Mouse (Mus musculus): ENCODE results near the gene Ccdc81. TPM values are rescaled to one million over a fixed set of nuclear protein-coding genes. Genes with fewer than 3 reads are reported as not detected.

The Ccdc81 gene
- total RNA-seq, 1 experiment, result 0.13 TPM

GRCm38 (mm10) chr7:89913432-89914158 is 10.2 kb upstream of the Ccdc81 start:
- Histone ChIP-seq H3K9ac (ENCODE audit: insufficient read depth, low read depth, low read length, poor library complexity, severe bottlenecking) (no peak overlapping the region), H3K4me3 (ENCODE audit: insufficient read depth in 1 of 2, low read depth in 1 of 2, low read length in 2 of 2, poor library complexity in 1 of 2, severe bottlenecking in 1 of 2) (no peak overlapping the region), H3K4me1 (ENCODE audit: control insufficient read depth in 2 of 2, insufficient read depth in 2 of 2, low read length in 2 of 2, poor library complexity in 1 of 2) (no peaks in the 10 kb centered on the region), H3K27ac (ENCODE audit: insufficient read depth, low read depth, low read length, poor library complexity, severe bottlenecking) (no peak overlapping the region), H3K36me3 (ENCODE audit: control insufficient read depth, insufficient read depth, low read length, poor library complexity, severe bottlenecking) (peaks cover 2% of the 10 kb centered on the region), H3K9me3 (ENCODE audit: control insufficient read depth, insufficient read depth, low read depth, low read length) (no peaks in the 10 kb centered on the region)
- in situ Hi-C loops (cut with MboI; ENCODE audit: low sequenced_read_pairs in 2 of 2, unreplicated experiment in 2 of 2), result no loop called here
- TF ChIP-seq MAFK (IDR thresholded peaks at IDR 0.05; ENCODE audit: insufficient read depth, low read depth, low read length) (no peak), ZNF384 (IDR thresholded peaks at IDR 0.05; ENCODE audit: low read depth, low read length) (no peak), ZC3H11A (IDR thresholded peaks at IDR 0.05; ENCODE audit: borderline replicate concordance, low read depth, low read length) (no peak), HCFC1 (IDR thresholded peaks at IDR 0.05; ENCODE audit: borderline replicate concordance, insufficient read depth, low read length) (no peak), CHD2 (IDR thresholded peaks at IDR 0.05; ENCODE audit: low read depth, low read length) (no peak)
- DNase-seq (ENCODE audit: low read depth, low spot score), result no peak

- in situ Hi-C loops (cut with MboI; ENCODE audit: low sequenced_read_pairs in 2 of 2, unreplicated experiment in 2 of 2), result no loop called here
- no peak overlapping the region for H3K9ac ChIP-seq (ENCODE audit: insufficient read depth, low read depth, low read length, poor library complexity, severe bottlenecking)
- no peaks in the 10 kb centered on the region; the same call in 1 of the 2 replicates for H3K36me3 ChIP-seq (ENCODE audit: control insufficient read depth, insufficient read depth, low read length, poor library complexity, severe bottlenecking)
- TF ChIP-seq HCFC1 (IDR thresholded peaks at IDR 0.05; ENCODE audit: borderline replicate concordance, insufficient read depth, low read length) (no peak), MAFK (IDR thresholded peaks at IDR 0.05; ENCODE audit: insufficient read depth, low read depth, low read length) (no peak), ZC3H11A (IDR thresholded peaks at IDR 0.05; ENCODE audit: borderline replicate concordance, low read depth, low read length) (no peak), CHD2 (IDR thresholded peaks at IDR 0.05; ENCODE audit: low read depth, low read length) (no peak), ZNF384 (IDR thresholded peaks at IDR 0.05; ENCODE audit: low read depth, low read length) (no peak)
- peaks cover 0 to 2% of the 10 kb centered on the region in 2 experiments; a peak in 1 of 4 replicates for H3K4me1 ChIP-seq (ENCODE audit: control insufficient read depth in 2 of 2, insufficient read depth in 2 of 2, low read length in 2 of 2, poor library complexity in 1 of 2)
- no peaks in the 10 kb centered on the region for H3K9me3 ChIP-seq (ENCODE audit: control insufficient read depth, insufficient read depth, low read depth, low read length)
- no peak for DNase-seq (ENCODE audit: low read depth, low spot score)
- no peak overlapping the region for H3K4me3 ChIP-seq (ENCODE audit: insufficient read depth in 1 of 2, low read depth in 1 of 2, low read length in 2 of 2, poor library complexity in 1 of 2, severe bottlenecking in 1 of 2)
- no peak overlapping the region for H3K27ac ChIP-seq (ENCODE audit: insufficient read depth, low read depth, low read length, poor library complexity, severe bottlenecking)
Observed at GRCm38 (mm10) chr7:89912356-89912755, 8.9 kb upstream of the Ccdc81 start.

DNA sequence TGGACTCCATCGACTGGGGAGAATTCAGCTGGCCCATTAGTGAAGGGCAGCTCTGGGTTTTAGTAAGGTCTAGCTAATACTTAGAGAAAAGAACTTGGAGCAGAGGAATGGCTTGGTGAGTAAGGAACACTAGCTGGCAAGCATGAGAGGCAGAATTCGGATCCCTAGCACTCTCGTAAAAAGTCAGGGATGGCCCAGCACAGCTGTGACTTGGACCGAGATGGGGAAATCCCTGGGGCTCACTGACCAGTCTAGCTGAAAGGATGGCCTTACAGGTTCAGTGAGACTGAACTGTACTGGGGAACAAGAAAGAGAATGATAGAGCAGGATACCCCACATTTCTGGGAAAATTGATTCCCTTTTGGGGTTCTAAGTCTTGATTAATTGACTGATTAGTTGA is 6.3 kb upstream of the Ccdc81 start:
- no peak for TF ChIP-seq HCFC1 (IDR thresholded peaks at IDR 0.05; ENCODE audit: borderline replicate concordance, insufficient read depth, low read length)
- TF ChIP-seq ZC3H11A (IDR thresholded peaks at IDR 0.05; ENCODE audit: borderline replicate concordance, low read depth, low read length), result no peak
- no peak for TF ChIP-seq ZNF384 (IDR thresholded peaks at IDR 0.05; ENCODE audit: low read depth, low read length)
- no peak for TF ChIP-seq CHD2 (IDR thresholded peaks at IDR 0.05; ENCODE audit: low read depth, low read length)
- no peak for TF ChIP-seq MAFK (IDR thresholded peaks at IDR 0.05; ENCODE audit: insufficient read depth, low read depth, low read length)
- no peak overlapping the region for H3K27ac ChIP-seq (ENCODE audit: insufficient read depth, low read depth, low read length, poor library complexity, severe bottlenecking)
- no peak overlapping the region for H3K9ac ChIP-seq (ENCODE audit: insufficient read depth, low read depth, low read length, poor library complexity, severe bottlenecking)
- no peak for DNase-seq (ENCODE audit: low read depth, low spot score)
- H3K4me1 ChIP-seq (ENCODE audit: control insufficient read depth in 2 of 2, insufficient read depth in 2 of 2, low read length in 2 of 2, poor library complexity in 1 of 2), result peaks cover 2 to 4% of the 10 kb centered on the region in 2 experiments; a peak in 1 of 4 replicates
- no peaks in the 10 kb centered on the region; the same call in 1 of the 2 replicates for H3K36me3 ChIP-seq (ENCODE audit: control insufficient read depth, insufficient read depth, low read length, poor library complexity, severe bottlenecking)
- no peak overlapping the region for H3K4me3 ChIP-seq (ENCODE audit: insufficient read depth in 1 of 2, low read depth in 1 of 2, low read length in 2 of 2, poor library complexity in 1 of 2, severe bottlenecking in 1 of 2)
- no peaks in the 10 kb centered on the region for H3K9me3 ChIP-seq (ENCODE audit: control insufficient read depth, insufficient read depth, low read depth, low read length)
- in situ Hi-C loops (cut with MboI; ENCODE audit: low sequenced_read_pairs in 2 of 2, unreplicated experiment in 2 of 2), result no loop called here

DNA sequence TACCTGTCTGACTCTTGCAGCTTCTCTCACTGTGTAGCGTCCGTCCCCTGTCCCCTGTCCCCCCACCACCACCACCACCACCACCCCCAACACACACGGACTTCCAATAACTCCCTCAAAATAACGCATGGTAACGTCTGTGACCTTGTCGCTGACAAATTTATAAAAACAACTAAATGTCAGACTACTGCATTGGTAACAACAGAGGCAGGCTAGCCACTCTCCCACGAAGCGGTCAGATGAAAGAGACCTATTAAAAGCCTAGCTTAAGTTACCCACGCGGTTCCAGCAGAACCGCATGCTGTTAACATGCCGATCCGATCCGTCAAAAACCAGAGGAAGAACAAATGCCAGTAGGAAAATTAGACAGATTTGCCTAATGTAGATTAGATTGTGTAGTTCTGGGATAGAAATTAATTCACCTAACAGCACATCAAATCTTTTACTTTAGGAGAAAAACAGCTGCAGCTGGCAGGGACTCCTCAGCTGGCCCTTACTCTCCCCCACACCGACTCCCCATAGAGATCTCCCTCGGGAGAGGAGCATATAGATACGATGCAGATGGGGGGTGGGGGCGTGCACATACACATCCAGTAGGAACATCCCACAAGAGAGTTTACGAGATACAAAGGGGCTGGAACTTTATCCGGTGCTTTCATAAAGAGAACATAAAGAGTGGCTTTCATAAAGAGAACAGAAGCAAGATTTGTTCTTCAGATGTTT is 5.6 kb upstream of the Ccdc81 start:
- H3K27ac ChIP-seq (ENCODE audit: insufficient read depth, low read depth, low read length, poor library complexity, severe bottlenecking), result no peak overlapping the region
- H3K9ac ChIP-seq (ENCODE audit: insufficient read depth, low read depth, low read length, poor library complexity, severe bottlenecking), result no peak overlapping the region
- no peaks in the 10 kb centered on the region for H3K9me3 ChIP-seq (ENCODE audit: control insufficient read depth, insufficient read depth, low read depth, low read length)
- H3K4me1 ChIP-seq (ENCODE audit: control insufficient read depth in 2 of 2, insufficient read depth in 2 of 2, low read length in 2 of 2, poor library complexity in 1 of 2), result peaks cover 2 to 6% of the 10 kb centered on the region in 2 experiments; a peak in 1 of 4 replicates
- in situ Hi-C loops (cut with MboI; ENCODE audit: low sequenced_read_pairs in 2 of 2, unreplicated experiment in 2 of 2), result no loop called here
- no peaks in the 10 kb centered on the region for H3K36me3 ChIP-seq (ENCODE audit: control insufficient read depth, insufficient read depth, low read length, poor library complexity, severe bottlenecking)
- no peak for DNase-seq (ENCODE audit: low read depth, low spot score)
- H3K4me3 ChIP-seq (ENCODE audit: insufficient read depth in 1 of 2, low read depth in 1 of 2, low read length in 2 of 2, poor library complexity in 1 of 2, severe bottlenecking in 1 of 2), result no peak overlapping the region
- no peak for TF ChIP-seq ZC3H11A (IDR thresholded peaks at IDR 0.05; ENCODE audit: borderline replicate concordance, low read depth, low read length)
- no peak for TF ChIP-seq HCFC1 (IDR thresholded peaks at IDR 0.05; ENCODE audit: borderline replicate concordance, insufficient read depth, low read length)
- TF ChIP-seq MAFK (IDR thresholded peaks at IDR 0.05; ENCODE audit: insufficient read depth, low read depth, low read length), result no peak
- TF ChIP-seq CHD2 (IDR thresholded peaks at IDR 0.05; ENCODE audit: low read depth, low read length), result no peak
- no peak for TF ChIP-seq ZNF384 (IDR thresholded peaks at IDR 0.05; ENCODE audit: low read depth, low read length)
